Mouse (Mus musculus) heart, postnatal 0 days (tissue): Measurements from ENCODE around the gene Fmn2. TPM values are rescaled to one million over a fixed set of nuclear protein-coding genes. Genes with fewer than 3 reads are reported as not detected.

ENCODE experiments used
- ATAC-seq: fragments of 200-750 bp; cut with Nextera tagmentation; 2 replicates; pipeline ENCODE4 v1.8.0; 2017; ENCODE audit warnings: low read depth, moderate number of reproducible peaks, moderate library complexity; ENCODE audit not compliant: insufficient read depth
- DNase-seq: peaks from one replicate; pipeline ENCODE4 v3.0.0-alpha.2; 2016; ENCODE audit warnings: low spot score
- H3K27ac ChIP-seq: fragments of 300-500 bp; sonication (generic); 2 replicates; pipeline ENCODE4 v1.5.1; 2014; ENCODE audit warnings: low read depth, mild to moderate bottlenecking
- H3K27me3 ChIP-seq: fragments of 300-500 bp; sonication (generic); 2 replicates; pipeline ENCODE4 v1.6.1; 2014; ENCODE audit warnings: low read length, mixed read lengths; ENCODE audit not compliant: control insufficient read depth, insufficient read depth
- H3K36me3 ChIP-seq: fragments of 300-500 bp; sonication (generic); replicated peaks from 2 replicates; pipeline ENCODE4 v1.6.1; 2014; ENCODE audit warnings: low read length, mixed read lengths; ENCODE audit not compliant: control insufficient read depth, insufficient read depth
- H3K4me1 ChIP-seq: fragments of 300-500 bp; sonication (generic); 2 replicates; pipeline ENCODE4 v1.6.1; 2014; ENCODE audit warnings: antibody characterized with exemption; ENCODE audit not compliant: control insufficient read depth, insufficient read depth
- H3K4me2 ChIP-seq: fragments of 300-500 bp; sonication (generic); 2 replicates; pipeline ENCODE4 v1.6.1; 2014; ENCODE audit warnings: low read depth, mild to moderate bottlenecking, low read length, moderate library complexity
- H3K4me3 ChIP-seq: fragments of 300-500 bp; sonication (generic); 2 replicates; pipeline ENCODE4 v1.5.1; 2014; ENCODE audit warnings: low read depth, low read length
- H3K9ac ChIP-seq: fragments of 300-500 bp; sonication (generic); replicated peaks from 2 replicates; pipeline ENCODE4 v1.6.1; 2014; ENCODE audit warnings: low read depth, low read length, mixed read lengths
- H3K9me3 ChIP-seq: fragments of 300-500 bp; sonication (generic); replicated peaks from 2 replicates; pipeline ENCODE4 v1.6.1; 2016; ENCODE audit warnings: low read length; ENCODE audit not compliant: control insufficient read depth
- CTCF ChIP-seq: IDR thresholded peaks from 2 replicates; pipeline ENCODE4 v1.5.1; 2016; ENCODE audit warnings: antibody characterized with exemption, control low read depth, low read depth
- EP300 ChIP-seq: IDR thresholded peaks from 2 replicates; pipeline ENCODE4 v1.6.1; 2016; ENCODE audit warnings: antibody characterized with exemption, low read depth
- WGBS: fragments of 180-500 bp; shearing (Covaris S2); extraction: QIAGEN DNeasy Blood & Tissue Kit; methylation state at CpG from one replicate; pipeline ENCODE4 v1.1.7; 2014; 5-methylcytosine and 5-hydroxymethylcytosine counted together
- polyA plus RNA-seq: library from polyadenylated mRNA; unstranded; fragments of >200 nt; fragmentation: Nextera tagmentation; extraction: Ambion mirVana; gene quantifications from 2 replicates; pipeline ENCODE4 v1.2.1, GENCODE M21; 2015
- total RNA-seq: library from RNA; depleted of rRNA; stranded (reverse); fragments of >200 nt; gene quantifications from 2 replicates; pipeline ENCODE4 v1.2.3, GENCODE M21; 2014; ENCODE audit warnings: low replicate concordance

Fmn2 gene
- total and polyA plus RNA-seq, 2 experiments from 2014 or later = 0.07 TPM; not detected in 1

DNA sequence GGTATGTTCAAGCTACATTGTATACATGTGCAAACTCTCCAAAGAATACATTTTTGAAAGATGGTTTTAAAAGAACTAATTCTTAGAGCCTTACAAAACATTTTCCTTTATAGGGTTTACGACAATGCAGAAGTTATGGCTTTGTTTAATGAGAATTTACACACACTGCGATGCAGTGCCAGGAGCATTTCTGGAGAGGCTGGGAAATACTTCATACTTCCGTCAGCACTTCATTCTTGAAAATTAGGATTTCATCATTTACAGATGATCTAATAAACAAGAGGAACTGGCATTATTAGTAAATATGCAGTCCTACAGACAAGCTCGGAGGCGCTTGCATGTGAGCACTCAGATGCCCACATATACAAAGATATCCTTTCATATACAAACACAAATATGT is 199.2 kb downstream of the Fmn2 start:
- no peak for ATAC-seq

DNA sequence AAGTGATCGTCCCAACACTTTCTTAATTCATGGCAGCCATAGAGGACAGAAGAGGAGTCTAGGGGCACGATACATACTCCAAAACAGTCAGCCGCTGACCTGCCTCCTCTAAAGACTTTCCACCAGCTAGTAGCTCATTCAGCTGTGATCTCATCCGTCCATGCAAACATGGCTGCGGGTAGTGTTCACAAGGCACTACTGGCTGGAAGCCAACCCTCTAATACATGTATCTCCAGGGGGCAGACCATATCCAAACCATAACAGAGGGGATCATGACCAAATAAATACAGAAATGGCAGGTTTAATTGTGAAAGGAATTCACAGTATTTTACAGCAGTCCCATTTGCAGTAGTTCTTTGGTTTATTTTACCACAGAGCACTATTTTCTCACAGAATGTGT is 200.2 kb downstream of the Fmn2 start:
- Histone ChIP-seq H3K27me3 (no peaks in the 10 kb centered on the region), H3K4me2 (no peak overlapping the region), H3K27ac (no peak overlapping the region), H3K4me1 (no peaks in the 10 kb centered on the region), H3K9ac (no peak overlapping the region), H3K36me3 (no peaks in the 10 kb centered on the region), H3K9me3 (no peaks in the 10 kb centered on the region), H3K4me3 (no peak overlapping the region)
- WGBS = 78% methylated on average over 5 of the region's 5 CpGs
- no peak for ATAC-seq
- no peak for DNase-seq
- TF ChIP-seq EP300 = no peak
- TF ChIP-seq CTCF = no peak

More for the DNA sequence above, 199.2 kb downstream of the Fmn2 start:
- DNase-seq = no peak
- no peak overlapping the region for H3K4me3 ChIP-seq
- no peaks in the 10 kb centered on the region for H3K36me3 ChIP-seq
- no peaks in the 10 kb centered on the region for H3K4me1 ChIP-seq
- no peaks in the 10 kb centered on the region for H3K9me3 ChIP-seq
- WGBS = 92% methylated on average over 5 of the region's 5 CpGs
- H3K9ac ChIP-seq = no peak overlapping the region
- TF ChIP-seq CTCF (no peak), EP300 (no peak)
- no peaks in the 10 kb centered on the region for H3K27me3 ChIP-seq
- H3K27ac ChIP-seq = no peak overlapping the region
- no peak overlapping the region for H3K4me2 ChIP-seq

DNA sequence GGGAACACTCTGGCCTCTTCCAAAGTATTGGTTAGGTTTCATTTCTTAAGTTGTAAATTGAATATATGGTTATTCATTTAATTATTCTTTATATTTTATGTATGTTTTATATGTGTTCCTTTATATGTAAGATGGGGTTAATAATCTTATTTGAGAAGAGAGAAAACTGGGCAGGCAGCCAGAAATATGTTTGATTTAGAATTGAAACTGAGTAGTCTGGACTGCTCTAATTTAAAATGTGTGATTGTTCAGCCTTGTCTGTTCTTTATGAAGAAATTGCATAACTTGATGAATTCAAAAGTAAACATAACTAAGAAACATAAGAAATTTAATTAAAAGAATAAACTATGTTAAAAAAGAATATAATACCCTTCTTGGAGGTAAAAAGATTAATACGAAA is 202.3 kb downstream of the Fmn2 start:
- Histone ChIP-seq H3K4me2 (no peak overlapping the region), H3K27ac (no peak overlapping the region), H3K36me3 (no peaks in the 10 kb centered on the region), H3K27me3 (no peaks in the 10 kb centered on the region), H3K4me1 (no peaks in the 10 kb centered on the region), H3K9ac (no peak overlapping the region), H3K4me3 (no peak overlapping the region), H3K9me3 (no peaks in the 10 kb centered on the region)
- no peak for DNase-seq
- ATAC-seq = no peak
- no peak for TF ChIP-seq CTCF
- no peak for TF ChIP-seq EP300
- 88% methylated on average over 1 of the region's 1 CpGs for WGBS

DNA sequence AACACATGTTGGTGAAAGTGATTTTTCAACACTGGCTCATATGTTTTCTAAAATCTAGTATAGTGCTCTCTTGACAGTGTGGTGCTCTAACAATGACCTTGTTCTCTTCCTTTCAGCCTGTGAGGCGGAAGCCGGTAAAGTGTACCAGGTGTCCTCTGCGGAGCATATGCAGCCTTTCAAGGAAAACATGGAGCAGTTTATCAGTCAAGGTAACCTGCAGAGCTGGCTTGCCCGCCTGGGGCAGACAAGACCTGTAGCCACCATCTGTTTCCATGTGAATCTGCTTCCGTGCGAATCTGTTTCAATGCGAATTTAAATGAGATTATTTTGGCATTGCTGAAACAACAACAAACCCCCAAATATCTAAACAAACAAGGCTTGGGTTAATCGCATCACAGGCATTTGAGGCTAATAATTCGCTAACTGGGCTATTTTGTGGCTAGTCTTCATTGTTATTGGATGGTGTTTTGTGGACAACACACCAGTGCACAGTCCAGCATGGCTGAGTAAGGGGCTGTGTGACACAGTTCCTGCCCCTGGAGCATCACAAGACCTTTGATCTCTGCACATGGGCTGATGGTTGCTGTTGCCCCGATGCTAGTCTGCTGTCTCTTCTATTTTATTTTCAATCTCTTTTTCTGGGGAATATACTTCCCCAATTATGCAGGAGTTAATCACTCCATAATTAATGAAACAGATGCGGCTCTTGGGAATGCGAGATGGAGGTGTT is 218.3 kb downstream of the Fmn2 start:
- no peaks in the 10 kb centered on the region for H3K27me3 ChIP-seq
- ATAC-seq (no peak), DNase-seq (no peak)
- H3K4me3 ChIP-seq = no peak overlapping the region
- TF ChIP-seq EP300 (no peak), CTCF (no peak)
- 88% methylated on average over 12 of the region's 12 CpGs for WGBS
- no peak overlapping the region for H3K4me2 ChIP-seq
- H3K9me3 ChIP-seq = no peaks in the 10 kb centered on the region
- no peak overlapping the region for H3K9ac ChIP-seq
- H3K36me3 ChIP-seq = no peaks in the 10 kb centered on the region
- no peak overlapping the region for H3K27ac ChIP-seq
- no peaks in the 10 kb centered on the region for H3K4me1 ChIP-seq

DNA sequence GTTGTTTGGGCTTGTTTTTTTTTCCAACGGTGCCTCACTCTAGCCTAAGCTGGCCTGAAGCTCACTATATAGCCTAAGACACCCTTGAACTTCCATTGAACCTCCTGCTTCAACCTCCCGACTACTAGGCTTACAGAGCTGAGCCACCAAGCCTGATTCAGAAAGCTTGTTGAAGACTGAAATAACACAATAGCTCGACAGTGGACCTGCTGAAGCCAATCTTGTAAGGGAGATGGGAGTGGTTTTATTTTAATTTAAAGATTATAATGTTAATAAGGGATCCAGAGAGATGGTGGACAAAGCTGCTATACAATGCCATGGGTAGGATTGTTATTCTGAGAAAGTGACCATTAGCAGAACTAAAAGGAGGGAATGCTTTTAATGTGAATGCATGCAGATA is 227.1 kb downstream of the Fmn2 start:
- H3K9ac ChIP-seq = no peak overlapping the region
- DNase-seq (no peak), ATAC-seq (no peak)
- H3K27me3 ChIP-seq = no peaks in the 10 kb centered on the region
- 63% methylated on average over 3 of the region's 3 CpGs for WGBS
- H3K36me3 ChIP-seq = no peaks in the 10 kb centered on the region
- no peak overlapping the region for H3K4me3 ChIP-seq
- H3K4me1 ChIP-seq = no peaks in the 10 kb centered on the region
- no peak overlapping the region for H3K4me2 ChIP-seq
- TF ChIP-seq EP300 (no peak), CTCF (no peak)
- H3K27ac ChIP-seq = no peak overlapping the region
- no peaks in the 10 kb centered on the region for H3K9me3 ChIP-seq

DNA sequence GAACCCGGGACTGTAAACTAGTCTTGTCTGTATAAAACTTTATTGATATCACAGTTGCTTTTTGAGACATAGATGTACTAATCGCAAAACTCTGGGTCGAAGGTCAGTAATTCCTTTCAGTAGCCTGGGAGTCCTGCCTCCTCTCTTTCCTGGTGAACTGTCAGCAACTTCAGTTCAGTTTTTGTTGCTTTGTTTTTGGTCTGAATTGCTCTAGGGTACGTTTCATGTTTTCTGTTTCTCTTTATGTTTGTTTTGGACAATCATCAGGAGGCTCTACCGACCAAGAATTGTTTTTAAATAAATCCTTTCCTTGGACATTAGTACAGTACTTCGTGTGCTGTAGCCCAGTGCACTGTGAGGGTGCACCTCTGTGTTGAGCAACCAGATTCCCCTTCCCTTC is 231.1 kb downstream of the Fmn2 start:
- TF ChIP-seq CTCF (no peak), EP300 (no peak)
- no peak for ATAC-seq
- Histone ChIP-seq H3K9me3 (no peaks in the 10 kb centered on the region), H3K4me3 (no peak overlapping the region), H3K27me3 (no peaks in the 10 kb centered on the region), H3K36me3 (no peaks in the 10 kb centered on the region), H3K27ac (no peak overlapping the region), H3K9ac (no peak overlapping the region), H3K4me1 (no peaks in the 10 kb centered on the region), H3K4me2 (no peak overlapping the region)
- 54% methylated on average over 6 of the region's 6 CpGs for WGBS
- no peak for DNase-seq
